Mouse (Mus musculus): Measurements from ENCODE around the gene Gm128. TPM values are rescaled to one million over a fixed set of nuclear protein-coding genes. Genes with fewer than 3 reads are reported as not detected.

The Gm128 gene
- under 1 TPM in 1 of 2 experiments, not detected in 1; 0.12 TPM for total RNA-seq (2021)

- no peak for DNase-seq (ENCODE audit: extremely low spot score in 1 of 2, low spot score in 1 of 2)
These were observed at the start of gene Gm128 for GRCm38 (mm10) chr3:95241498-95241897. Gene Gm128 (minus strand): TSS chr3:95241598.

GRCm38 (mm10) chr3:95291041-95291440, 49.6 kb upstream of the Gm128 start:
- no peak for DNase-seq (ENCODE audit: extremely low spot score in 1 of 2, low spot score in 1 of 2)

- no peak for DNase-seq (ENCODE audit: extremely low spot score in 1 of 2, low spot score in 1 of 2)
These were observed 48.8 kb upstream of the Gm128 start for GRCm38 (mm10) chr3:95290156-95290555.

GRCm38 (mm10) chr3:95289419-95289818, 48.0 kb upstream of the Gm128 start:
- no peak for DNase-seq (ENCODE audit: extremely low spot score in 1 of 2, low spot score in 1 of 2)

GRCm38 (mm10) chr3:95287541-95287940, 46.1 kb upstream of the Gm128 start:
- no peak for DNase-seq (ENCODE audit: extremely low spot score in 1 of 2, low spot score in 1 of 2)

- no peak for DNase-seq (ENCODE audit: extremely low spot score in 1 of 2, low spot score in 1 of 2)
These were observed 45.1 kb upstream of the Gm128 start for GRCm38 (mm10) chr3:95286510-95286909.

GRCm38 (mm10) chr3:95286011-95286410, 44.6 kb upstream of the Gm128 start:
- no peak for DNase-seq (ENCODE audit: extremely low spot score in 1 of 2, low spot score in 1 of 2)

- no peak for DNase-seq (ENCODE audit: extremely low spot score in 1 of 2, low spot score in 1 of 2)
These were observed 44.0 kb upstream of the Gm128 start for GRCm38 (mm10) chr3:95285390-95285789.

GRCm38 (mm10) chr3:95284501-95285281, 43.3 kb upstream of the Gm128 start:
- no peak for DNase-seq (ENCODE audit: extremely low spot score in 1 of 2, low spot score in 1 of 2)

- DNase-seq (ENCODE audit: extremely low spot score in 1 of 2, low spot score in 1 of 2): no peak
These were observed 42.7 kb upstream of the Gm128 start for GRCm38 (mm10) chr3:95284062-95284461.

GRCm38 (mm10) chr3:95283589-95283941, 42.2 kb upstream of the Gm128 start:
- no peak for DNase-seq (ENCODE audit: extremely low spot score in 1 of 2, low spot score in 1 of 2)

- peak; percentile 53 to 61 for DNase-seq (ENCODE audit: extremely low spot score in 1 of 2, low spot score in 1 of 2)
These were observed 41.6 kb upstream of the Gm128 start for GRCm38 (mm10) chr3:95282865-95283588.

GRCm38 (mm10) chr3:95282381-95282864, 41.0 kb upstream of the Gm128 start:
- peak; percentile 15 to 19 for DNase-seq (ENCODE audit: extremely low spot score in 1 of 2, low spot score in 1 of 2)

GRCm38 (mm10) chr3:95281216-95282126, 40.1 kb upstream of the Gm128 start, which contains the start of the genes Mindy1 and Prune1:
Gene Mindy1 (plus strand): TSS chr3:95281345.
Gene Prune1 (minus strand): TSS chr3:95282076.
- DNase-seq (ENCODE audit: extremely low spot score in 1 of 2, low spot score in 1 of 2): peak; percentile 97

- DNase-seq (ENCODE audit: extremely low spot score in 1 of 2, low spot score in 1 of 2): peak in 1 of 2 experiments; percentile 13
These were observed 39.3 kb upstream of the Gm128 start for GRCm38 (mm10) chr3:95280747-95281146.

- no peak for DNase-seq (ENCODE audit: extremely low spot score in 1 of 2, low spot score in 1 of 2)
These were observed 35.8 kb upstream of the Gm128 start for GRCm38 (mm10) chr3:95277149-95277551.

GRCm38 (mm10) chr3:95276428-95276934, 35.1 kb upstream of the Gm128 start:
- no peak for DNase-seq (ENCODE audit: extremely low spot score in 1 of 2, low spot score in 1 of 2)

- DNase-seq (ENCODE audit: extremely low spot score in 1 of 2, low spot score in 1 of 2): no peak
These were observed 33.8 kb upstream of the Gm128 start for GRCm38 (mm10) chr3:95275161-95275560.

GRCm38 (mm10) chr3:95274453-95274852, 33.1 kb upstream of the Gm128 start:
- DNase-seq (ENCODE audit: extremely low spot score in 1 of 2, low spot score in 1 of 2): no peak

GRCm38 (mm10) chr3:95273471-95273870, 32.1 kb upstream of the Gm128 start:
- no peak for DNase-seq (ENCODE audit: extremely low spot score in 1 of 2, low spot score in 1 of 2)
